Mouse (Mus musculus) heart, adult 18-20 months (tissue): Measurements from ENCODE around the gene Fars2. TPM values are rescaled to one million over a fixed set of nuclear protein-coding genes. Genes with fewer than 3 reads are reported as not detected.
"Not testable (repeated sequence)": the region's sequence is repeated elsewhere in the genome, so short reads cannot be mapped to it uniquely, and the experiment has no call there.

ENCODE experiments used
- DNase-seq, 2 experiments: peaks; one replicate each; pipeline ENCODE4 v3.0.0; 2021 to 2022; ENCODE audit warnings: mixed read lengths in 1 of 2
- total RNA-seq, 2 experiments: library from RNA; stranded (reverse); gene quantifications; 2 replicates each; pipeline ENCODE4 v1.2.3; 2021

Fars2 gene
- total RNA-seq, 2 experiments from 2014 or later: 80.0 to 86.2 TPM

DNA sequence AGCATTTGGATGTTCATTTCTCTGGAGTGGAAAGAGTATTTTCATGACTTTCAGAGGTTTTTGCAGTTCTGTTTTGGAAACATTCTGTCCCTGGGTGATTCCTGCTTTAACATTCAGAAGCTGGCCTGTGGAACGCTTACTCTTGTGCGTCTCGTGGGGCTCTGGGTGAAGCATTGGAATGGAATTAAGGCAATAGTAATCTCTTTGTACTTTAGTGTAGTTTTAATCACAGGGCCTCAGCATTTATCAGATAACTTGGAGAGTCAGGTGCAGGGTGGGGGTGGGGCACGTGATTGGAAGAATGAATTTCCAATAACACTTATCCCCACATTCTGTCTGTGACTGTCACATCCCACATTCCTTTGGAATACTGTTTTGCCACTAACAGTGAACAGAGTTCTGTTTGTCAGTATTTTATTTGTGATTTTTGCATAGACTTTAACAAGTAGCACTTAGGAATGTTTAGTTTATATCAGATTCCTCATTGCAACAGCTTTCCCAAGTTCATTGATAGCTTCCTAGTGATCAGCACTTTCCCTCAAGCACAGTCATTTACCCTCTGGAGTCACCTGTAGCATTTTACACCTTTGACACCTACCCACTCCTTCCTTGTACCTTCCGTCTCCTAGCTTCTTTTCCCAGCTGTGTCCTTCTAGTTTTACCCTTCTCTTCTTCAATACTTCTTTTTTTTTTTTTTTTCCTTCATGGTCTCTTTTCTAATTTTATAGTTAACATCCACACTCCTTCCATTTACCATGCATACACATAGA lies 23.2 kb downstream of the Fars2 start:
- DNase-seq: peak in 1 of 2 experiments; percentile 11

DNA sequence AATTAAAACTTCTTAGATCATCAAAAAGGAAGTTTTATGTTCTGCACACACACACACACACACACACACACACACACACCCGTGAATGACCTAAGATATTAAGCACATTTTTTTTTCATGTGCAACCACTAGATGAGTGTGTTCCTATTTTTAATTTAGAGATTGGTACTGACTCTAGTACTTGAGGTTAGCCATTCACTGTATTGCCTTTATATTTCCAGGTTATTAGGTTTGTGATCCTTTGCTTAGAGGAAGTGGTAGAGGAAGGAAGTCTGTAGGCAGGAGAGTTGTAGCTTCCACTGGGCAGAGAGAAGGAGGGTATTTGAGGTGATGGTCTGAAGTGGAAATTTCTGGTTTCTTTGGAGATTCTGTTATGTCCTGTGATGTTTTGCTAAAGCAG lies 28.4 kb downstream of the Fars2 start:
- DNase-seq: no peak

DNA sequence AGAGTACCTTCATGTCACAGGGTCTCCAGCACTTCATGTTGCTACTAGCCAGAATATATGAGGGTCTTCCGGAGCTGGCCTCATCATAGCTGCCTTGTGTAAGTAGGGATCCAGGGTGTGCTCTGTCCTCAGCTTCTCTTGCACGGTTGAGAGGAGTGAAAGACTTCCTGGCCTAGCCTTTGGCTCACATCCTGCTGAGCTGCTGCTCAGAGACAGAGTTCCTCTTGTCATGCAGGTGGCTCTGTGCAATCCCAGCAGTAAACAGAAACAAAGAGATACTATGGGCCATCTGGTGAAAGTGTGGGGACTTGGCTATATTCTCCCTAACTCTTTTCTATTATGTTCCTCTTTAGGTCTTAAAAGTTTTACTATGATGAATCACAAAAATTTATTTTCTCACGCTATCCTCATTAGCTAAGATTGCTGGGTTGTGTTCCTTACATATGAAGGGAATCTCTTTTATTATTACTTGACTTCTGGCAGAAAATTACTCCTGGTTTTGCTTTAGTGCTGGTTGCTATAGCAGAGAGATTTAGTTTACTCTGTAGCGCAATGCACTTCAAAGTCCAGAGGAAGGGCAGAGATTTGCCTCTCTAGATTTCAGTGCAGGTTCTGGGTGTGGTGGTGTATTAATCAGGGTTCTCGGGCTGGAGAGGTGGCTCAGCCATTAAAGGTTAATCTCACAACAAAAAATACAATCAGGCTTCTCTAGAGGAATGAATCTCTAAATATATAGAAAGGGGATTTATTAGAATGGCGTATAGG lies 32.1 kb downstream of the Fars2 start:
- no peak for DNase-seq

DNA sequence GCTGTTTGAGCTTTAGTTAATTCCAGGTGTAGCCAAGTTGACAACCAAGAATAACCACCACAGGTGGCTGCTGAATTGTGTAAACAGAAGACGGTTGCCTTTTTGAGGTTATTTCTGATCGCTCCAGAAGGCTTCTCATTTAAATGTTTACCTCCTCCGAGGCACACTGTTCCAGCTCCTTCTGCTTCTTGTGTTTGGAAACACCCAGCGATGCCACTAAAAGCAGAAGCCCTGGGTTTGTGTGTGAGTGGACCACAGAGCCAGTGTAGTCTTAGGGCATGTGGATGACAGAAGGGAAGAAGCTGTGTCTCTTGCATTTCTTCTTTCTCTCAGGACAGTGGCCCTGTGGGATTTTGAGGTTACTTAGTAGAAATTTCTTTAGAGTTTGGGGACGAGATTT lies 33.1 kb downstream of the Fars2 start:
- DNase-seq: no peak

DNA sequence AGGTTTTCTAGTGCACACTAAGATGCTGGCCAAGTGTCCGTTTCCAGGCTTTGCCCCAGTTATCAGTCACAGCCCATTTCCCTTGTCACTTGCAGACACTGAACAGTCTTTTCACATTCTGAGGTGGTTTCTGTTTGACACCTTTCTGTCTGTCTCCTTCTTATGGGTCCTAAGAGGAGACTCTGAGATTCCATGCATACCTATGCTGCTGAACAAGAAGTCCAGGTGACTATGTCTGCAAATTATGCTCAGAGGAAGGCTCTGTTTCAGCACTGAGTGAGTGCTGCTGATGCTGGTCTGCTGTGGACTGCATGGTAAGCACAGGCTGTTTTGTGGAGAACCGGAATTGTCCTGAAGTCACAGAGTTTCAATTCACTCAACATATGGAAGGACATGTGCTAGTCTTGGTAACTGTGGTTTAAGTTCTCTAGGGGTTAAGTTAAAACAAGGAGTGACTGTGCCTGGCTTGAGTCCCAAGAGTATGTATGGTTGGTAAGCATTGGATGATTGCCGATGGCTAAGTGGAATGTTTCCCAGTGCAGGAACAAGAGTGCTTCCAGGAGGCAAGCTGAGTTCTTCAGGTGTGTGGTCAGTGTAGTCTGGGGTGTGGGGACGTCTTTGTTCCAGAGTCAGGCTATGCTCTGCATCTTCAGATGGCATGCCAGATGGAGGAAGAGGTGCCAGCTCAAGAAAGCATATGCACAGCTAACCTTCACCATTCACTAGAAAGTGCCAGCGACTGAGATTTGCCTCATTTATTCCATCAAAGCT lies 35.7 kb downstream of the Fars2 start:
- no peak for DNase-seq

DNA sequence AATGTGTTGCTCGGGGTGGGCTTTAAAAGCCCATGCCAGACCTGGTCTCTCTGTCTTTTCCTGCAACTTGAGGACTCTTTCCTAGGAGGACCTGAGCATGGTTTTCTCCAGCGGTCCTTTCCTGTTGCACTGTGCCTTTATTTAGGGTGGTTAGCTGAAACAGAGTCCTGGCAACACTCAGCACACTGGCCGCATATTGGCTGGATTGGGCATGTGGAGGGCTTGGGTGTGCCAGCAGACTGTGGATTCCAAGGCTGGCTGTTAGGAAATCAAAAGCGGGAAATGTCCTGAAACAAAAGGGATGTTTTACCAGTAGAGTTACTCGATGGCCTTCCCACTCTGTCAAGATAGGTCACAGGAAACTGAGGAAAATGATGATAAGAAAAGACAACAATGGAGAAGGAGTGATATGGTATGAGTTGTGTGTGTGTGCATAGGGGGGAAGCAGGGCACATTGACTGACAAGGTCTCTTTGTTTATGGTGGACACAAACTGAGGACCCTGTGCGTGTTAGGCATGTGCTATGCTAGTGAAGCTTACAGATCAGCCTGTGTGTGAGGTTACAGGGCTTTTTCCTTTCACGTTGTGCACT lies 39.2 kb downstream of the Fars2 start:
- DNase-seq: peak in 1 of 2 experiments; percentile 14

DNA sequence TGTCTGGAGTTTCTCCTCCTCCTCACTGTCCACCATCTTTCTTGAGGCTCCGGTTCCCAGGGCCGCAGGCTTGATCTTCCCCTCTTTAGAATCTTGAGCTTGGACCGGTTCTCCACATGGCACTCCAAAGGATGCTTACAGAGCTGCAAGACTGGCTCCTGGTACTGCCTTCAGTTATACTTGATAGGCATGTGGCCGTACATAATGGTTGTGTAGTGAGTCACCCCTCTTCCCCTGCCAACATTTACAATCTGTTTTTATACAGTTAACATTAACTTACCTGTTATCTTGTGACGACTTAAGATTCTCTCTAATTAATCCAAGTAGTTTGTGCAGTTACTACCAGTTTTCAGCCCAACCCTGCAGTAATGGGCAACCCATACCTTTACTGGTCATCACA lies 46.2 kb downstream of the Fars2 start:
- DNase-seq: no peak

DNA sequence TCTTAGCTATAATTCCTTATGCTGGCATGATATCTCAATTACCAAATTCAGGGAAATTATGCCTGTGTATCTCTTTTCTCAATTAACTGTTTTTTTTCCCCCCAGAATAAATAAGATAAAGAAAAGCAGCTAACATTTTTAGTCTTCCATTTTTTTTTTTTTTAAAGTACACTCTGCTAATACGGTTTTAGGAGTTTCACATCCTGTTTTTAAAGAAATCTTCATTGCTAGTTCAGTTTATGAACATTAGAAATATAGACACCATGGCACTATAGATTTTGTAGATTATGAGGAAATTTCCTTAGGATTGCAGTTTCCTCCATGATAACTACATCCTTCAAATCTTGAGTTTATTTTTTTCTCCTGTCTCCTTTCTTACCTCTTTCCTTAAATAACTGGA lies 46.7 kb downstream of the Fars2 start:
- no peak for DNase-seq

DNA sequence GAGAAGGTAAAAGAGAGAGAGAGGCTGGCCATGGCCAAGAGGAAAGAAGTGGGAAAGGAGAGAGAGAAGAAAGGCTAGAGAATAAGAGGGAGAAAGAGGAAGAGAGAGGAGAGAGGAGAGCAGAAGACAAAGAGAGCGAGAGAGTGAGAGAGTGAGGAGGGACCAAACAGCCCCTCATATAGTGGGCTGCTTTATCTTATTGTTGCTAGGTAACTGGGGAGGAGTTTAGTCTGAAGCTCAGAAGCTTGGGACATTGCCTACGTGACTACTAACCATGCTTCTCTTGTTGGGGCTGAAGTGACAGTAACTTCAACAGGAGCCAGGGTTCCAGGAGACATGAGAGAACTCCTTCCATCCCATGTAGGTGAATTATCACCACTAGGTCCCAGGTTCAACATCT lies 55.8 kb downstream of the Fars2 start:
- DNase-seq: not testable (repeated sequence)

DNA sequence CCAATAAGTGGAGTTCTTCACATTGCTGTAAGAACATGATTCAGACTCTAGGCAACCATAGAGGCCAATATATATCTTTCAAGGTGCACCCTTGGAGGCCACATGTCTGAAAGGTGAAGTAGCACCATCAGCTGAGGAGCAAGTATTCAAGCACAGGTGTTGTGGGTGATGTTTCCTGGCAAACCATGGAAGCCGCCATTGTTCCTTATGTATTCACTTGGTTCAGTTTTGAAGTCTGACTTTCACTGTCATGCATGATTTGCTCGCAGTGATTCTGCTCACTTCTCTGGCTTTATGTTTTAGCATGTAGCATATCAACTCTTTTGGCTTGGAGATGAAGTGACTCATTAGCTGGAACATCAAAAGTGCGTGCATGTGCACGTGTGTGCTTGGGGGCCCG lies 56.9 kb downstream of the Fars2 start:
- DNase-seq: no peak

DNA sequence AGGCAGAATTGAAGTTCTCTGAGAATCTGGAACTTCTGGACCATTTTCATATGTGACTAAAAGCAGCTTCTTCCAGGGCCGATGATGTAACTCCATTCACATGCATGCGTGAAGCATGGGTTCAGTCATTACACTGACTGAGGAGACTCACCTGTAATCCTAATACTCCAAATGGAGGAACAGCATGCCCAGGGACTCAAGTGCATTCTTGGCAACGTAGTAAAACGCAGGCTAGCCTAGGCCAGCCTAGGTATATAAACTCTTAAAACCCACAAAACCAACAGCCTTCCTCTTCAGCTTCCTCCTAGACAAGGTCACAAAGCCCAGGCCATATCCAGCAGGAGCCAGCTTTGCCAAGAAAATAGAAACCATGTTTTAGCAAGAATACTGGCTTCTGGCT lies 57.6 kb downstream of the Fars2 start:
- DNase-seq: no peak

DNA sequence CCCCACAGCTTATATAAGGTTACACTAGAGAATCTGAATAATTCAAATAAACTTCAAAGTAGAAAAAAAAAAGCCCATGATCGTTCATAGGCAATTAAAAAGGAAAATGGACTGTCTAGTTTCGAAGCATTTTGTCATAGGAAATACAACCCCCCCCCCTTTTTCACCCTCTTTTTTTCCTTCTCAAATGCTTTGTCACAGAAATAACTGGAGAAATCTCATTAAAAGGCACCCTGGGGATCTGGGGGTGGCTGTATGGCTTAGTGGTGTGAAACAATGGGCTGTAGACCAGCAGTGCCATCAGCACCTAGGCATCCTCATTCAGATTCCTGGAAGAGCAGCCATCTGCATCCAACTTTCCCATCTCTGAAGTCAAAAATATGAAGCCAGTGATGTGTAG lies 64.0 kb downstream of the Fars2 start:
- no peak for DNase-seq

DNA sequence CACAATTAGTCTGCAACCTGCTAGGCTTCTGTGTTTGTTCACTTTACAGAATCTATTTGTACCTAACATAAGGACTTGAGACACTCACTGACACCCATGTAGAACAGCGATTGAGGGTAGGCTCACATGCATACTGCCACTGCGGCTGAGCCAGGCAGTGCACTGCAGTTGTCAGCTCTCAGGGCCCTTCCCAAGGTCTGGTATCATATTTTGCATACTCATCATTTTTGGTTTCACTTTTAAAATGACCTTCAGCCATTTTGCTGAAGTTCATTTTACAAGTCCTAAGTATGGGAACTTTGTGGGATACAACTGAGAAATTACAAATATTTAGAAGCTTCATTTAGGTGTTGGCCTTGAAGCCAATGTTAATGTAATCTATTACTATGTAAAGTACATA lies 73.4 kb downstream of the Fars2 start:
- DNase-seq: no peak

DNA sequence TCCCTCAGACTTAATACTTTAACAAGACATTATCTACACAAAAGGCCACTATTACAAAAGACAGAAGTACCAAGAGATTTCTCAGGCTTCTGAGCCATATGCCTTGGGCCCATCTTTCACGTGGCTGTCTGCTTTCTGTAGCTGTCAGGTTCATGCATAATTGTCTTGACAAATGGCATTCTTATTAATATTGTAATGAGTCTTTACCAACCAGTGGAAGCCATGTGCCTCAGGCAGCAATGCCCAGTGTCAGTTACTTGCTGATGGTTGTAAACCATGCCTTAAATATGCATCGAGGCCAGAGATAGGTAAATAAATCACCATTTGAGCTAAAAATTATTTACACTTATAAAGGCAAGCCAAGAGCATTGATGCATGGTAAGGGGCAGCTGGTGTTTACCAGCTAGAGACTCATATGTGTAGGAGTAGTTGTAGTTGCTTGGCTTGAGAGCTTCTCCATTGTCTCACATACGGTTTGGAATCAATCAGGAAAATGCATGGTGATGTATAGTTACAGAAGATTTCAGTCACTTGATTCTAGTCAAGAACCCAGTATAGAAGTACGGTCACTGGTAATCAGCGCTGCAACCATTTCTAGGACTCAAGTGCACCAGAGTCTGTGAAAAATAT lies 76.4 kb downstream of the Fars2 start:
- DNase-seq: no peak

DNA sequence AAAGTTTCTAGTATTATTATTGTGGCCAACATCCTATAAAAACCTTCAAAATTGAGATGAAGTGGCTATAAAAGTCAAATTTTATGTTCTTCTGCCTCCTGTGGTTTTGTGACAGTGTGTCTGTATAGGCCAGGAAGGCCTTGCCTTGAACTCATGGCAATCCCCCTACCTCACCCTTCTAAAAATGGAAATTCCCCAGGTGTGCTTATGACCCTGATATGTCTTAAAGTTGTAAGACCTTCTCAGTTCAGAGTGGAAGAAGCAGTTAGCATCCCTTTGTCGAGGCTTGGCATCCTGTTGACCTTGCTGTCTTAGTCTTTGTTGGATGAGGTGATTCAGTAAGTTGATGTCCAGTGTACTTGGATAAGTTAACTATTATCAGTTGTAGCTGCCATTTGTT lies 82.1 kb downstream of the Fars2 start:
- no peak for DNase-seq

DNA sequence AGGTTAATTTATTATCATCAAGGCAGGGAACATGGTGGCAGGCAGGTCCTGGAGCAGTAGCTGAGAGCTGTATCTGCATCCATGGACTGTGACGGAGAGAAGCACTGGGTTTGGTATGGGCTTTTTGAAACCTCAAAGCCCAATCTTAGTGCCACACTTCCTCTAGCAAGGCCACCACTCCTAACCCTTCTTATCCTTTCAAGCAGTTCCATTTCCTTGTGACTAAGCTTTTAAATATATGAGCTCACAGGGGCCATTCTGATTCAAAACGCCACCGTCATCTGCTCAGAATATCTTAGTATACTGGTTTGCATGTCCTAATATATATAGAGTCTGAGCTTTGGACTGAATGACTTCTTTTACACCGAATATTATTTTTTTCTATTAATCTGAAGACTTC lies 83.2 kb downstream of the Fars2 start:
- no peak for DNase-seq

DNA sequence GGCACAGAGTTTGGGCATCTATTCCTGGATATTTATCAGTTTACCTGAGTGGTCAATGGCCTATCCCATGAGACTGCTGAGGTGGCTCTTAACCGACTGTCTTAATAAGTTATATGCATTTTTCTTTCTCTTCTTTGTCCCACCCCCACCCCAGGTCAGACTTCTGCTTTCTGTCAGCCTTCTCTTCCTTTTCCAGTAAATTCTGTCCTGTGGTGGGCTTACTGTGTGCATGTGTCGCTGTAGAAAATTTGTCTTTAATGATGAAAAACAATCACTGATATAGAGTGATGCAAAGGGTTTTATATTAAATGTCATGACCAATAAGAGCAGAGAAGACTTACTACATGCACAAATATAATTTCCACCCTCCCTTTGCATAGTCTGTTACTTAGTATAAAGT lies 85.3 kb downstream of the Fars2 start:
- DNase-seq: no peak

DNA sequence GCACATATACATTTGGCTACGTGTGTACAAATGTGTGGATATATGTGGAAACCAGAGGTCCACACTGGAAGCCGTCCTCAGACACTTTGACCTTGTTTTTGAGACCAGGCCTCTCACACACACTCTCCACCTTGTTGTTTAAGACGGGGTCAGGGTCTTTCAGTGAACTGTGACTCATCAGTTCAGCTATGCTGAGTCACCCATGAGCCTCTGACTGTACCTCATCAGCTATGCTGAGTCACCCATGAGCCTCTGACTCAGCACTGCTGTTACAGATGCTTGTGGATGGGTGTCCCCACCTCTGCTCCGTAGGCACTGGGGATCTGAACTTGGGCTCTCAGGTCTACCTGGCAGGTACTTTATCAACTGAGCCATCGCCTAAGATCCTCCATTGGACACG lies 85.8 kb downstream of the Fars2 start:
- DNase-seq: no peak

DNA sequence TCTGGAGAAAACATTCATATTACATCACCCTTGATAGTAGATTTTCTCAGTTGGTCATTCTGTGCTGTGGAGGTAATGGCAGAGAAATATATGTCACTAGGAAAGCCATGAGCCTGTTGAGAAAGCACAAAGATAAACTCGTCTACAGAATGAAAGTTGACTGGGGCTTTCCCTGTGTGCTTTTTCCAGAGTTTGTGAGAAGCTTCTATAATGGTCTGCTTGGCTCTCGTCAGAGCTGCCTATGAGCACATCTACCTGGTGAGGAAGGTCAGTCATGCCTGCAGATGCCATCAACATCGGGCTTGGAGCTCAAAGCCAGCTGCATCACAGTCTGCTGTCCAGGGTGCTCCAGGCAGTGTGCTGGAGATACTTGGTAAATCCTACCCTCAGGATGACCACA lies 87.1 kb downstream of the Fars2 start:
- no peak for DNase-seq

DNA sequence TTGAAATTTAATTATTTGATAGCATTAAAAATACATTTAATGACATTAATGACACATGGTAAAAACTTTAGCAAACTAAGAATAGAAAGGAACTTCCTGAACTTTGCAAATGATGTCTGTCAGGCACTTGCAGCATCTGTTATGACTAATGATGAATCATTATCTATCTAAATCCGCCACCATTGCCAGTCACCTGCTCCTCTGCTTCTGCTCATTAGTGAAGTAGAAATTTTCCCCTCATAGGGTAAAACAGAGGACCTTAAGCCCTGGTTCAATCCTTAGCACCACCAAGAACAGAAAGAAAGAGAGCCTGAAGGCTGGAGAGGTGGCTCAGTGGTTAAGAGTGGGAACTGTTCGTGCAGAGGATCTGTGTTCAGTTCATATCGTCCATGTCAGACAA lies 93.8 kb downstream of the Fars2 start:
- DNase-seq: no peak

DNA sequence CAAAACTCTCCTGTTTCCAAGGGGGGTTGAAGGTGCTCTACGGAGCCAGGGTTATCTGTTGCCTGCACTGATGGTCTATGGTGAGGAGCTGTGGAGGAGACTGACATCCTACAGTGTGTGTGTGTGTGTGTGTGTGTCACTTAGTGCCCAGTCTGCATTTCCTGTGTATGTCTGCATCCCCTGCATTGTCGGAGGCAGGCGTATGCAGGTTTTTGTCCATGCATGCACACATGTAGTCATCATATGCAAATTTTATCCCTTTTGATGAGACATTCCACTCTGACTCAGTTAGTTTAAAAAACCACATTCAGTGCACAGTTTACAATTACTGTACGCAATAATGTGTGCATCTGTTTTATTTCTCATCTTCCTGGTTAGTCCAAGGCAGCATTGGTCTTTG lies 96.8 kb downstream of the Fars2 start:
- no peak for DNase-seq

DNA sequence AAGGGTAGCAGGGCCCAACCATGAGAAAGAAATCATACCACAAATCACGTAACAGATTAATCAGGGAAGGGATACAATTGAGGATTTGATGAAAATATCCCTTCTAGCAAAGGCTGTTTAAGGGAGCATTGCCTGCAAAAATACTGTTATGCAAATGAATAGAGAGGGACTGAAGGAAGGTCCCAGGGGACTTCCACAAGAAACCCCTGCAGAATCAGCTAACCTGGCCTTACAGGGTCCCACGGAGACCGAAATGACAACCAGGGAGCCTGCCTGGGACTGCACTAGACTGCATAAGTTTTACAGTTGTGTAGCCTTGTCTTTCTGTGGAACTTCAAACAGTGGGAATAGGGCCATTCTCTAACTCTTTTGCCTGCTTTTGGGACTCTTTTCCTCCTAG lies 98.8 kb downstream of the Fars2 start:
- no peak for DNase-seq
